Mouse (Mus musculus): Measurements from ENCODE around the gene Prok1. TPM values are rescaled to one million over a fixed set of nuclear protein-coding genes. Genes with fewer than 3 reads are reported as not detected.

Gene Prok1
- total RNA-seq, 1 experiment from 2014 or later, result 0.49 TPM

DNA sequence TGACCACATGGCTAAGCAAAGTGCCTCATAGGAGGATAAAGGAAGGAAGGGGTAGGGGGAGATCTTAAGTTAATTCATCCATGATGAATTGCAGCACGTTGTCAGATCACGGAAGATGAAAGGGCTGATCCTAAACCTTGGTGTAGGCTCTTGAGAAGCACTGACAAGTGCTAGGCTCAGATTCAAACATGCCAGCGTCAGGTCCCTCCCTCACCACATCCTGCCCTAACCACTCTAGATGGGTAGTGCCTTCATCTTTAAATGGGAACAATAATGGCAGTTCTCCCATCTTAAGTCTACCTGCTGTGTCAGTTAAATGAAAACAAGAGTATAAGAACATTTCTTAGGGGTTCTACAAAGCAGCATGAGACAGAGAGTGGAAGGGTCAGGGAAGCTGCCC is 53.9 kb downstream of the Prok1 start:
- no peak for DNase-seq

GRCm38 (mm10) chr3:107183178-107183577 is 56.3 kb downstream of the Prok1 start:
- no peak for DNase-seq

Other genes with a start within 250 kb of the Prok1 start
- gene Kcna3, start 203.5 kb downstream of the Prok1 start, total RNA-seq (2021), result 0.79 TPM in 1 of 2 replicates, not detected in the other
- 0.95 and 1.2 TPM in 2 replicates for gene Kcna2, start 138.6 kb downstream of the Prok1 start, total RNA-seq (2021)
- not detected in 2 replicates for gene Kcna10, start 56.7 kb downstream of the Prok1 start, total RNA-seq (2021)
- gene Cym, start 18.0 kb downstream of the Prok1 start, total RNA-seq (2021), result 0.43 TPM in 1 of 2 replicates, not detected in the other
- gene A630076J17Rik, start 9.1 kb downstream of the Prok1 start, total RNA-seq (2021), result not detected in 2 replicates
- 74.6 and 91.9 TPM in 2 replicates for gene Lamtor5, start 39.2 kb upstream of the Prok1 start, total RNA-seq (2021)
- 0.36 and 0.52 TPM in 2 replicates for gene Slc16a4, start 51.5 kb upstream of the Prok1 start, total RNA-seq (2021)
- gene Rbm15, start 94.0 kb upstream of the Prok1 start, total RNA-seq (2021), result 40.8 and 43.7 TPM in 2 replicates
- 7.6 and 8.3 TPM in 2 replicates for gene Kcnc4, start 219.8 kb upstream of the Prok1 start, total RNA-seq (2021)